Mouse (Mus musculus): Measurements from ENCODE around the gene Dlst. TPM values are rescaled to one million over a fixed set of nuclear protein-coding genes. Genes with fewer than 3 reads are reported as not detected.

Gene Dlst
- total and polyA plus RNA-seq, 3 experiments: 163 to 376 (median 230) TPM

- no peak overlapping the region for H3K4me3 ChIP-seq (ENCODE audit: control insufficient read depth in 1 of 2, insufficient read depth in 1 of 2, low read depth in 2 of 2, low read length in 2 of 2)
- DNase-seq (ENCODE audit: low read depth, low spot score): no peak
- H3K9ac ChIP-seq (ENCODE audit: control insufficient read depth, low read depth, low read length, poor library complexity, severe bottlenecking): no peak overlapping the region
- no peak overlapping the region for H3K27ac ChIP-seq (ENCODE audit: control insufficient read depth, low read depth, low read length)
- peaks cover 11 to 29% of the 10 kb centered on the region in 2 experiments for H3K4me1 ChIP-seq (ENCODE audit: control insufficient read depth in 1 of 2, insufficient read depth in 2 of 2, low read length in 2 of 2)
- no peaks in the 10 kb centered on the region for H3K9me3 ChIP-seq (replicated peaks; ENCODE audit: insufficient read depth, low read length)
- no peaks in the 10 kb centered on the region for H3K27me3 ChIP-seq (ENCODE audit: control insufficient read depth in 1 of 2, insufficient read depth in 2 of 2, low read length in 2 of 2)
- TF ChIP-seq MAZ (IDR thresholded peaks at IDR 0.05; ENCODE audit: low read depth, low read length) (no peak), ELF1 (IDR thresholded peaks at IDR 0.05; ENCODE audit: low read depth, low read length) (no peak), KAT2A (conservative IDR thresholded peaks at IDR 0.05; ENCODE audit: low read depth, low read length) (no peak), TBP (IDR thresholded peaks at IDR 0.05; ENCODE audit: low read depth, low read length) (no peak), MEF2A (IDR thresholded peaks at IDR 0.05; ENCODE audit: extremely low read depth, insufficient replicate concordance, low read depth, low read length, poor library complexity, severe bottlenecking) (no peak), SIN3A (IDR thresholded peaks at IDR 0.05; ENCODE audit: low read length) (no peak), MAX (IDR thresholded peaks at IDR 0.05; ENCODE audit: low read length) (no peak), JUND (IDR thresholded peaks at IDR 0.05; ENCODE audit: low read depth, low read length) (no peak), E2F4 (IDR thresholded peaks at IDR 0.05; ENCODE audit: borderline replicate concordance, low read depth, low read length) (no peak), NELFE (IDR thresholded peaks at IDR 0.05; ENCODE audit: low read depth, low read length) (no peak), EP300 (IDR thresholded peaks at IDR 0.05; ENCODE audit: low read depth in 1 of 2, low read length in 2 of 2) (no peak), GABPA (IDR thresholded peaks at IDR 0.05; ENCODE audit: low read depth, low read length) (no peak)
- H3K36me3 ChIP-seq (ENCODE audit: control insufficient read depth in 1 of 2, insufficient read depth in 2 of 2, low read length in 2 of 2): peaks cover 0 to 25% of the 10 kb centered on the region in 2 experiments; a peak in 2 of 4 replicates
- peaks cover 36% of the 10 kb centered on the region for H3K79me2 ChIP-seq (ENCODE audit: control insufficient read depth, insufficient read depth, low read length, poor library complexity)
Measured at GRCm38 (mm10) chr12:85108643-85109042, 2.0 kb upstream of the Dlst start.

GRCm38 (mm10) chr12:85109426-85109825 is 1.2 kb upstream of the Dlst start:
- Histone ChIP-seq H3K4me3 (ENCODE audit: control insufficient read depth in 1 of 2, insufficient read depth in 1 of 2, low read depth in 2 of 2, low read length in 2 of 2) (peak overlapping the region; percentile 83 to 94; a peak in 3 of 4 replicates), H3K36me3 (ENCODE audit: control insufficient read depth in 1 of 2, insufficient read depth in 2 of 2, low read length in 2 of 2) (peaks cover 0 to 29% of the 10 kb centered on the region in 2 experiments; a peak in 3 of 4 replicates), H3K9me3 (replicated peaks; ENCODE audit: insufficient read depth, low read length) (no peaks in the 10 kb centered on the region), H3K9ac (ENCODE audit: control insufficient read depth, low read depth, low read length, poor library complexity, severe bottlenecking) (peak overlapping the region; percentile 93), H3K79me2 (ENCODE audit: control insufficient read depth, insufficient read depth, low read length, poor library complexity) (peaks cover 41% of the 10 kb centered on the region), H3K27me3 (ENCODE audit: control insufficient read depth in 1 of 2, insufficient read depth in 2 of 2, low read length in 2 of 2) (no peaks in the 10 kb centered on the region), H3K27ac (ENCODE audit: control insufficient read depth, low read depth, low read length) (peak overlapping the region; percentile 95; the same call in 1 of the 2 replicates), H3K4me1 (ENCODE audit: control insufficient read depth in 1 of 2, insufficient read depth in 2 of 2, low read length in 2 of 2) (peaks cover 11 to 29% of the 10 kb centered on the region in 2 experiments)
- TF ChIP-seq TCF12 (IDR thresholded peaks at IDR 0.05; ENCODE audit: low read depth, low read length) (no peak), HCFC1 (IDR thresholded peaks at IDR 0.05; ENCODE audit: low read depth, low read length) (no peak), KAT2A (conservative IDR thresholded peaks at IDR 0.05; ENCODE audit: low read depth, low read length) (no peak), POLR2AphosphoS5 (IDR thresholded peaks at IDR 0.05; ENCODE audit: borderline replicate concordance, low read depth, low read length) (no peak), USF2 (IDR thresholded peaks at IDR 0.05; ENCODE audit: borderline replicate concordance in 1 of 2, insufficient read depth in 1 of 2, low read depth in 1 of 2, low read length in 2 of 2) (no peak), GABPA (IDR thresholded peaks at IDR 0.05; ENCODE audit: low read depth, low read length) (no peak), POLR2AphosphoS2 (IDR thresholded peaks at IDR 0.05; ENCODE audit: low read length) (no peak), ZKSCAN1 (IDR thresholded peaks at IDR 0.05; ENCODE audit: low read depth, low read length) (no peak), MAX (IDR thresholded peaks at IDR 0.05; ENCODE audit: low read length) (no peak), SIN3A (IDR thresholded peaks at IDR 0.05; ENCODE audit: low read length) (no peak), MYB (IDR thresholded peaks at IDR 0.05; ENCODE audit: low read depth, low read length) (no peak), MYC (IDR thresholded peaks at IDR 0.05; ENCODE audit: low read depth, low read length) (no peak)
- DNase-seq (ENCODE audit: low read depth, low spot score): peak; percentile 23
